Mouse (Mus musculus) cerebellum, adult 9-11 months (tissue): ENCODE data around the gene Soat2.
"Not testable (repeated sequence)": the region's sequence is repeated elsewhere in the genome, so short reads cannot be mapped to it uniquely, and the experiment has no call there.

Experiments
- DNase-seq: peaks from one replicate; pipeline ENCODE4 v3.0.0; 2022

Soat2 gene

GRCm38 (mm10) chr15:102147674-102148402 is 2.5 kb upstream of the Soat2 start:
- DNase-seq: no peak

GRCm38 (mm10) chr15:102149561-102149960 is 765 bp upstream of the Soat2 start:
- no peak for DNase-seq

- DNase-seq: no peak
These were observed 2.3 kb downstream of the Soat2 start for GRCm38 (mm10) chr15:102152646-102153045.

- DNase-seq: not testable (repeated sequence)
These were observed 4.7 kb downstream of the Soat2 start for GRCm38 (mm10) chr15:102155006-102155405.

- DNase-seq: no peak
These were observed 6.5 kb downstream of the Soat2 start for GRCm38 (mm10) chr15:102156836-102157235.

GRCm38 (mm10) chr15:102160415-102161060 is 10.2 kb downstream of the Soat2 start:
- DNase-seq: no peak

GRCm38 (mm10) chr15:102163900-102164693 is 13.8 kb downstream of the Soat2 start:
- DNase-seq: no peak

- no peak for DNase-seq
These were observed 15.3 kb downstream of the Soat2 start for GRCm38 (mm10) chr15:102165468-102166100.

- no peak for DNase-seq
These were observed 17.3 kb downstream of the Soat2 start for GRCm38 (mm10) chr15:102167620-102168021.

GRCm38 (mm10) chr15:102169064-102169463 is 18.7 kb downstream of the Soat2 start:
- DNase-seq: no peak

- no peak for DNase-seq
These were observed 23.3 kb downstream of the Soat2 start for GRCm38 (mm10) chr15:102173581-102173980.

- no peak for DNase-seq
These were observed 25.5 kb downstream of the Soat2 start for GRCm38 (mm10) chr15:102175736-102176319.

GRCm38 (mm10) chr15:102176571-102177316 is 26.4 kb downstream of the Soat2 start:
- no peak for DNase-seq

GRCm38 (mm10) chr15:102177417-102177816 is 27.1 kb downstream of the Soat2 start:
- peak; percentile 10 for DNase-seq

- DNase-seq: peak; percentile 82
These were observed 28.0 kb downstream of the Soat2 start for GRCm38 (mm10) chr15:102178279-102178678.

- DNase-seq: no peak
These were observed 28.8 kb downstream of the Soat2 start for GRCm38 (mm10) chr15:102179106-102179505.

- no peak for DNase-seq
These were observed 29.6 kb downstream of the Soat2 start for GRCm38 (mm10) chr15:102179924-102180323.

GRCm38 (mm10) chr15:102183076-102183475 is 32.8 kb downstream of the Soat2 start:
- DNase-seq: no peak

- no peak for DNase-seq
These were observed 35.9 kb downstream of the Soat2 start for GRCm38 (mm10) chr15:102186239-102186638.

- DNase-seq: no peak
These were observed 37.8 kb downstream of the Soat2 start for GRCm38 (mm10) chr15:102188096-102188495.

- no peak for DNase-seq
These were observed 38.6 kb downstream of the Soat2 start for GRCm38 (mm10) chr15:102188883-102189282.

GRCm38 (mm10) chr15:102191699-102192098 is 41.4 kb downstream of the Soat2 start:
- no peak for DNase-seq
